Mouse (Mus musculus): Measurements from ENCODE around the gene Zfp592. TPM values are rescaled to one million over a fixed set of nuclear protein-coding genes. Genes with fewer than 3 reads are reported as not detected.

The Zfp592 gene
- polyA plus RNA-seq, 1 experiment from 2014 or later, result 15.0 TPM

DNA sequence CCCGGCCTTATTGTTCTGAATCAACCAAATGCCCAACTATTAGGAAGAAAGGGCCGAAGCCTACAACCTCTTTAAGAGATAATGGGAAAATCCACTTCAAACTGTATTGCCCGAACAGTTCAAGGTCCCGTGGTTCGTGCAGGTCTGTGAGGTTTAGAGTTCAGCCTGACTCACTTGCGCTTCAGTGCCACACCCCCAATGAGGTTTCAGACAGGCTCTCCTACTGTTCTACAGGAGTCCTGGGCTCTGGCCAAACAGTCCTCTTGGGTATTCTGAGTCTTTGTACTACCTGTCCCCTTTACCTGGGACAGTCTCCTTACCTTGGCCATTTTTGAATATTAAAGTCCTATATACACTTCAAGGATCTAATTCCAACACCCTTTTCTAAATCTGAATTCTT is 3.2 kb upstream of the Zfp592 start:
- ATAC-seq (ENCODE audit: low read depth) (no peak), DNase-seq (ENCODE audit: low spot score) (no peak)
- Histone ChIP-seq H3K27ac (replicated peaks; ENCODE audit: low read depth, low read length) (no peak overlapping the region), H3K4me2 (ENCODE audit: low read depth, low read length) (no peak overlapping the region), H3K27me3 (replicated peaks; ENCODE audit: control insufficient read depth, insufficient read depth, low read length) (no peaks in the 10 kb centered on the region), H3K36me3 (ENCODE audit: control insufficient read depth, insufficient read depth, low read length) (no peaks in the 10 kb centered on the region), H3K4me3 (ENCODE audit: low read depth, low read length) (no peak overlapping the region), H3K4me1 (ENCODE audit: control insufficient read depth, insufficient read depth, low read length) (peaks cover 16% of the 10 kb centered on the region; the same call in 1 of the 2 replicates), H3K9ac (ENCODE audit: low read depth, low read length) (no peak overlapping the region), H3K9me3 (ENCODE audit: control insufficient read depth, low read length) (no peaks in the 10 kb centered on the region)
- 90% methylated on average over 6 of the region's 6 CpGs for WGBS

DNA sequence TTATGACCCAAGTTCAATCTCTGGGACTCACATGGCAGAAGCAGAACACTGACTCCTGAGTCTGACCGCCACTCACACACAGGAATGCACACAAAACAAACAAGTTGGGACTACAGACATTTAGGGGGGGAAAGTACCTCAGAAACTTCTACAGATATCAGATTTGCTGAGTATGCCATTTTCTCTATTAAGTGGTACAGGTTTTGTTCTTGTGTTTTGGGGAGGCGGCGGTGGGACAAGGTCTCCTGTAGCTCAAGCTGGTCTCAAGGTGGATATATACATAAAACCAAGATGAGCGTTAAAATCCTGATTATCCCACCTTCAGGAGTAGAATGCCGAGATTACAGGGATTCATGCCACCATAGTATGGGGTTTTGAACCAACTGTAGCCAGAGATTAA is 1.9 kb upstream of the Zfp592 start:
- Histone ChIP-seq H3K9ac (ENCODE audit: low read depth, low read length) (0 out of 2 replicates have a peak overlapping the region, but pooled peaks have one; percentile 95), H3K4me3 (ENCODE audit: low read depth, low read length) (peak overlapping the region; percentile 92; the same call in 1 of the 2 replicates), H3K4me1 (ENCODE audit: control insufficient read depth, insufficient read depth, low read length) (peaks cover 20% of the 10 kb centered on the region; the same call in 1 of the 2 replicates), H3K27me3 (replicated peaks; ENCODE audit: control insufficient read depth, insufficient read depth, low read length) (no peaks in the 10 kb centered on the region), H3K27ac (replicated peaks; ENCODE audit: low read depth, low read length) (no peak overlapping the region), H3K4me2 (ENCODE audit: low read depth, low read length) (peak overlapping the region; percentile 93), H3K9me3 (ENCODE audit: control insufficient read depth, low read length) (no peaks in the 10 kb centered on the region), H3K36me3 (ENCODE audit: control insufficient read depth, insufficient read depth, low read length) (no peaks in the 10 kb centered on the region)
- 94% methylated on average over 5 of the region's 5 CpGs for WGBS
- ATAC-seq (ENCODE audit: low read depth), result no peak
- no peak for DNase-seq (ENCODE audit: low spot score)

DNA sequence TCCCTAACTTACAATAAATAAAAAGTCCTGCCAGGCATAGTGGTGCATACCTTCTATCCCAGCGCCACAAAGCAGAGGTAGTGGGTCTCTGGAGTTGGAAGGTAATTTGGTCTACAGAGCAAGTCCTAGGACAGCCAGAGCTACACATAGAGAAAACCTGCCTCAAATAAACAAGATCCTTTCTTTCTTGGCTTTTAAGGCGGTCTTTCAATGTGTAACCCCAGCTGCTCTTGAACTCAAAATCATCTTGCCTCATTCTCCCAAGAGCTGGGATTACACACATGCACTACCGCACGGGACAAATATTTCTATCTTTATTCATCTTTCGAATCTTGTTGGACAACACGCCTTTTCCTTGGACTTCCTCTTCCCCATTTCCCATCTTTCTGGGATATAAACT is 1.4 kb upstream of the Zfp592 start:
- H3K27me3 ChIP-seq (replicated peaks; ENCODE audit: control insufficient read depth, insufficient read depth, low read length), result no peaks in the 10 kb centered on the region
- H3K36me3 ChIP-seq (ENCODE audit: control insufficient read depth, insufficient read depth, low read length), result no peaks in the 10 kb centered on the region
- H3K9me3 ChIP-seq (ENCODE audit: control insufficient read depth, low read length), result no peaks in the 10 kb centered on the region
- no peak for ATAC-seq (ENCODE audit: low read depth)
- peaks cover 20% of the 10 kb centered on the region; the same call in 1 of the 2 replicates for H3K4me1 ChIP-seq (ENCODE audit: control insufficient read depth, insufficient read depth, low read length)
- peak overlapping the region; percentile 95 for H3K9ac ChIP-seq (ENCODE audit: low read depth, low read length)
- DNase-seq (ENCODE audit: low spot score), result no peak
- H3K27ac ChIP-seq (replicated peaks; ENCODE audit: low read depth, low read length), result peak overlapping the region; percentile 92
- peak overlapping the region; percentile 92 for H3K4me3 ChIP-seq (ENCODE audit: low read depth, low read length)
- peak overlapping the region; percentile 93 for H3K4me2 ChIP-seq (ENCODE audit: low read depth, low read length)
- 68% methylated on average over 6 of the region's 6 CpGs for WGBS

DNA sequence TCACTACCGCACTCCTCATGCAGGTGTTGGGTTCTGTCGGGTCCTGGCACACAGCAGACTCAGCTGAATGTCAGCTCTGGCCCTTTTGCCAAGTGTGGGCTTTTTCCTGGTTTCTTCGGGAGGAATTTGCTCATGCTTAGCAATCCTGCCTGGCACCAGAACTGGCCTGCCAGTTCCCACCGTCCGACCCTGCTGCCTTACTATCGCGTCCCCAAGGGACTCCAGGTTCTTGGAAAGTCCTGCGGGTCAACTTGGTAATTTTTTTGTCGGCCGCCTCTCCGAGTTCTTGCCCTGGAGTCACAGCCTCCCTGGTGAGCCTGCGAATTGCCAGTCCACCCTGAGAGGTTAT is 876 bp upstream of the Zfp592 start:
- peaks cover 20% of the 10 kb centered on the region; the same call in 1 of the 2 replicates for H3K4me1 ChIP-seq (ENCODE audit: control insufficient read depth, insufficient read depth, low read length)
- peak overlapping the region; percentile 92 for H3K27ac ChIP-seq (replicated peaks; ENCODE audit: low read depth, low read length)
- ATAC-seq (ENCODE audit: low read depth) (no peak), DNase-seq (ENCODE audit: low spot score) (peak; percentile 31)
- peak overlapping the region; percentile 92 for H3K4me3 ChIP-seq (ENCODE audit: low read depth, low read length)
- no peaks in the 10 kb centered on the region for H3K36me3 ChIP-seq (ENCODE audit: control insufficient read depth, insufficient read depth, low read length)
- peak overlapping the region; percentile 95 for H3K9ac ChIP-seq (ENCODE audit: low read depth, low read length)
- peak overlapping the region; percentile 93 for H3K4me2 ChIP-seq (ENCODE audit: low read depth, low read length)
- H3K27me3 ChIP-seq (replicated peaks; ENCODE audit: control insufficient read depth, insufficient read depth, low read length), result no peaks in the 10 kb centered on the region
- WGBS, result under 1% methylated on average over 12 of the region's 12 CpGs
- H3K9me3 ChIP-seq (ENCODE audit: control insufficient read depth, low read length), result no peaks in the 10 kb centered on the region

DNA sequence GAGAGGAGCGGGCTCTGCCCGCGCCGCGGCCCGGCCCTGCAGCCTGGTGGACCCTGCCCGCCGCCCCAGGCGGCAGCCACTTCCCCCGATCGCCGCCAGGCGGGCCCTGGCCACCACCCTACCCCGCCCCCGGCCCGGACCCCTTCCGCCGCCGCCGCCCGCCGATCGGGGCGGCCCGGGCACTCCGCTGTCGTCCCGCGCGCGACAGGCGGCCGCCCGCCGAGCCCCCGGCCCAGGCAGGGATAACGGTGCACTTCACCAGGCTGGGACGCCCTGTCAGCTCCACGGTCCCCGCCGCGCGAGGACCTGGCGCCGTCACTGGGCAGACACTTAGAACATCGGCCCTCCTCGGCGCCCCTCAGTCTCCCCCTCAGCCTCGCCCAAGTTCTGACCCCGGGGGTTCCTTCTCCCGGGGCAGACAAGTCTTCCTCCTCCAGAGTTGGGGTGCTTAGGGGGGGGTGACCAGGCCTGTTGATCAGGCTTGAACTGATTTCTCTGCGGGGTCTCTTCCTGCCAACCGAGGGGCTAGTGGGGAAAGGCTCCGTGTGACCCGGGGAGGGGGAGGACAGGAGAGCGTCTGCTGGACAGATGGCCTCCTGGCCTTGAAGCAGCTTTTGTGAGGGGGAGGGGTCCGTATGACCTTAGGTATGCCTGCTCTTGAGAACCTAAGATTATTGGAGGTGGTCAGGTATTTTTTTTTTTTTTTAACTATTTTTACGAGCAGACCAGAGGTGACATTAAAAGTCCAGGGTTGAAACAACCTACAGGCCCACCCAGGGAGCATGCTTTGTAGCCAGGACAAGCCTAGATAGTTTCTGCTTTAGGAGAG is 567 bp downstream of the Zfp592 start:
- DNase-seq (ENCODE audit: low spot score) (peak; percentile 26), ATAC-seq (ENCODE audit: low read depth) (peak; percentile 86)
- Histone ChIP-seq H3K4me1 (ENCODE audit: control insufficient read depth, insufficient read depth, low read length) (peaks cover 20% of the 10 kb centered on the region; the same call in 1 of the 2 replicates), H3K27ac (replicated peaks; ENCODE audit: low read depth, low read length) (peak overlapping the region; percentile 92), H3K9ac (ENCODE audit: low read depth, low read length) (peak overlapping the region; percentile 95), H3K4me2 (ENCODE audit: low read depth, low read length) (peak overlapping the region; percentile 93), H3K4me3 (ENCODE audit: low read depth, low read length) (peak overlapping the region; percentile 92), H3K36me3 (ENCODE audit: control insufficient read depth, insufficient read depth, low read length) (no peaks in the 10 kb centered on the region), H3K27me3 (replicated peaks; ENCODE audit: control insufficient read depth, insufficient read depth, low read length) (no peaks in the 10 kb centered on the region), H3K9me3 (ENCODE audit: control insufficient read depth, low read length) (no peaks in the 10 kb centered on the region)
- WGBS, result under 1% methylated on average over 23 of the region's 58 CpGs

DNA sequence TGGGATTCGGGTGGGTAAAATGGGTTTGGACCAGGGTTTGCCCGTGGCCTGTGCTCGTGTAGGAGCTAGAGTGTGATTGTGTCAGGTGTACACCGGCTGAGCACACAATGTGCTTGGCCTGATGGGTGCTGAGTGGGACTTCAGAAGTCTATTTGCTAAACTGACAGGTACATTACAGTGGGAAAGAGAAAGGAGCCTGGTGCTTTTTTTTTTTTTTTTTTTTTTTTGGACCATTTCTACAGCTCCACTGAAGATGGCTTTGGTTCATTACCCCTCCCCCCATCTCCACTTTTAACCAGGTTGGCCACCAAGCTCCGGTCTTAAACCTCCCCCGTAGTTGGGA is 1.2 kb downstream of the Zfp592 start:
- H3K27ac ChIP-seq (replicated peaks; ENCODE audit: low read depth, low read length), result no peak overlapping the region
- H3K4me1 ChIP-seq (ENCODE audit: control insufficient read depth, insufficient read depth, low read length), result peaks cover 20% of the 10 kb centered on the region; the same call in 1 of the 2 replicates
- H3K27me3 ChIP-seq (replicated peaks; ENCODE audit: control insufficient read depth, insufficient read depth, low read length), result no peaks in the 10 kb centered on the region
- 41% methylated on average over 6 of the region's 6 CpGs for WGBS
- peak overlapping the region; percentile 95 for H3K9ac ChIP-seq (ENCODE audit: low read depth, low read length)
- peak overlapping the region; percentile 93 for H3K4me2 ChIP-seq (ENCODE audit: low read depth, low read length)
- peak overlapping the region; percentile 92 for H3K4me3 ChIP-seq (ENCODE audit: low read depth, low read length)
- ATAC-seq (ENCODE audit: low read depth) (no peak), DNase-seq (ENCODE audit: low spot score) (no peak)
- H3K36me3 ChIP-seq (ENCODE audit: control insufficient read depth, insufficient read depth, low read length), result no peaks in the 10 kb centered on the region
- H3K9me3 ChIP-seq (ENCODE audit: control insufficient read depth, low read length), result no peaks in the 10 kb centered on the region

DNA sequence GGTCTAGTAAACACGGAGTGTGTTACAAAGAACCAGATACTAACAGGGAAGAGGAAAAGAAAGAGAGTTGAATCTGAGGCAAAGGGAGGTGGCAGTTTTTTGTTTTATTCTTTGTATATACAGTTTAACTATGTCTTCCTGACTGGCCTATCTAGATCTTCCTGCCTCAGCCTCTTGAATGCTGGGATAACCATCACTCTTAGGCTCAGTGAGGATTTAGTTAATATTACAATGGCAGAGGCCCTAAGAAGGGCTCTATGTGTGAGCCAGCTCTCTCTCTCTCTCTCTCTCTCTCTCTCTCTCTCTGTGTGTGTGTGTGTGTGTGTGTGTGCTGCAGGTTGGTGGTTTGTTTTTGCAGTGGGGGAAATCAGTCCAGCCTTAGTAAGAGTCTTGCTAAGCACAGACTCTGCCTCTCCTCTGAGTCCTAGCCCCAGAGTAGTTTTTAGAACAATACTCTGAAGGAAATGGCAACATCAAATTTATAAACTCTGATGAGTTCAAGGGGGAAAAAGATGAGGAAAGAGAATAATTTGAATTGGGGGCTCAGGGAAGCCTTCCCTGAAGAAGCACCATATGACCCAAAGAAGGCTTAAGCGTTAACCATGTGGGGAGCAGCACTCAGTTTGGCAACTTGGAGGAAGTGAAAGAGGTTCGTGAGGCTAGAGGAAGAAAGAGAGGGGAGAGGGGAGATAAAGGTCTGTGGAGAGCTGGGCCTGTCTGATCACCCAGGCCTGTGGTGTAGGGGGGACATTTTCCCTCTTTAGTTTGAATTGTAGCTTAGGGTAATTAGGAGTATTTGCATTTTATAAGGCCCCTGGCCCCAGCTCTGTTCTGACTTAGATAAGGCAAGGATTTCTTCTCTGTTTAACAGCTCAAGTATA is 2.0 kb downstream of the Zfp592 start:
- Histone ChIP-seq H3K27me3 (replicated peaks; ENCODE audit: control insufficient read depth, insufficient read depth, low read length) (no peaks in the 10 kb centered on the region), H3K9ac (ENCODE audit: low read depth, low read length) (no peak overlapping the region), H3K9me3 (ENCODE audit: control insufficient read depth, low read length) (no peaks in the 10 kb centered on the region), H3K4me2 (ENCODE audit: low read depth, low read length) (peak overlapping the region; percentile 93; the same call in 1 of the 2 replicates), H3K36me3 (ENCODE audit: control insufficient read depth, insufficient read depth, low read length) (no peaks in the 10 kb centered on the region), H3K27ac (replicated peaks; ENCODE audit: low read depth, low read length) (no peak overlapping the region), H3K4me1 (ENCODE audit: control insufficient read depth, insufficient read depth, low read length) (peaks cover 20% of the 10 kb centered on the region; the same call in 1 of the 2 replicates), H3K4me3 (ENCODE audit: low read depth, low read length) (no peak overlapping the region)
- ATAC-seq (ENCODE audit: low read depth) (no peak), DNase-seq (ENCODE audit: low spot score) (no peak)
- WGBS, result 50% methylated on average over 3 of the region's 3 CpGs

DNA sequence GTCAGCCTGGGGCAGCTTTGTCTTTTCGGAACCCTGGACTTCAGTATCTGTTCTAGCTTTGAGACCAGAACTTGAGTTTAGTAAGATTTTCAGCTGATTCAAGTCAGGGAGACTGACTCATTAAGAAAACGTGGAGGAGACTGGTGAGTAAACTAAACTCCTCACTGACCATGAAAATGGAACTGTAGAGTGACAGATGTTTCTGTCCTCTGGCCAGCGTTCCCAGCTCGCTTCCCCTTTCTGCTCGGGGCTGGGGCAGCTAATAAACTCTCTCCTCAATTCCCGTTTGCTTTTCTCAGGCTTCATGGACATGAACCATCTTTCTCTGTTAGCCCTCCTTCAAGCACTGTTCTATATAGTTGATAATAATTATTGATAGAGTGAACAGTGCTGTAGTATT is 4.3 kb downstream of the Zfp592 start:
- no peak for ATAC-seq (ENCODE audit: low read depth)
- H3K4me1 ChIP-seq (ENCODE audit: control insufficient read depth, insufficient read depth, low read length), result peaks cover 12% of the 10 kb centered on the region; the same call in 1 of the 2 replicates
- no peak overlapping the region for H3K4me2 ChIP-seq (ENCODE audit: low read depth, low read length)
- H3K9ac ChIP-seq (ENCODE audit: low read depth, low read length), result no peak overlapping the region
- no peak overlapping the region for H3K4me3 ChIP-seq (ENCODE audit: low read depth, low read length)
- H3K27me3 ChIP-seq (replicated peaks; ENCODE audit: control insufficient read depth, insufficient read depth, low read length), result no peaks in the 10 kb centered on the region
- no peak overlapping the region for H3K27ac ChIP-seq (replicated peaks; ENCODE audit: low read depth, low read length)
- DNase-seq (ENCODE audit: low spot score), result no peak
- H3K9me3 ChIP-seq (ENCODE audit: control insufficient read depth, low read length), result no peaks in the 10 kb centered on the region
- 71% methylated on average over 6 of the region's 6 CpGs for WGBS
- no peaks in the 10 kb centered on the region for H3K36me3 ChIP-seq (ENCODE audit: control insufficient read depth, insufficient read depth, low read length)
